Mouse (Mus musculus) liver, postnatal 0 days (tissue): ENCODE results near the gene Grsf1. TPM values are rescaled to one million over a fixed set of nuclear protein-coding genes. Genes with fewer than 3 reads are reported as not detected.

Source experiments
- ATAC-seq: fragments of 200-750 bp; cut with Nextera tagmentation; 2 replicates; pipeline ENCODE4 v1.8.0; 2017; ENCODE audit warnings: mild to moderate bottlenecking, moderate library complexity
- DNase-seq: peaks from one replicate; pipeline ENCODE4 v3.0.0-alpha.2; 2016
- H3K27ac ChIP-seq: fragments of 300-500 bp; sonication (generic); 2 replicates; pipeline ENCODE4 v1.5.1; 2014; ENCODE audit warnings: antibody characterized with exemption, moderate library complexity, mild to moderate bottlenecking, low read depth
- H3K27me3 ChIP-seq: fragments of 300-500 bp; sonication (generic); 2 replicates; pipeline ENCODE4 v1.6.1; 2014; ENCODE audit warnings: low read length, control low read depth, mixed read lengths; ENCODE audit not compliant: insufficient read depth
- H3K36me3 ChIP-seq: fragments of 300-500 bp; sonication (generic); replicated peaks from 2 replicates; pipeline ENCODE4 v1.6.1; 2014; ENCODE audit warnings: mild to moderate bottlenecking, control low read depth, low read length, moderate library complexity, mixed read lengths; ENCODE audit not compliant: insufficient read depth
- H3K4me1 ChIP-seq: fragments of 300-500 bp; sonication (generic); 2 replicates; pipeline ENCODE4 v1.6.1; 2014; ENCODE audit warnings: antibody characterized with exemption, mild to moderate bottlenecking, control low read depth; ENCODE audit not compliant: insufficient read depth
- H3K4me2 ChIP-seq: fragments of 300-500 bp; sonication (generic); 2 replicates; pipeline ENCODE4 v1.6.1; 2014; ENCODE audit warnings: low read depth, mild to moderate bottlenecking, low read length, moderate library complexity, mixed read lengths
- H3K4me3 ChIP-seq: fragments of 300-500 bp; sonication (generic); 2 replicates; pipeline ENCODE4 v1.5.1; 2014; ENCODE audit warnings: low read depth, low read length
- H3K9ac ChIP-seq: fragments of 300-500 bp; sonication (generic); replicated peaks from 2 replicates; pipeline ENCODE4 v1.6.1; 2014; ENCODE audit warnings: mild to moderate bottlenecking, moderate library complexity
- H3K9me3 ChIP-seq: fragments of 300-500 bp; sonication (generic); 2 replicates; pipeline ENCODE4 v1.6.1; 2016; ENCODE audit warnings: mild to moderate bottlenecking, control low read depth, low read length, mixed read lengths
- CTCF ChIP-seq: sonication (generic); IDR thresholded peaks from 2 replicates; pipeline ENCODE4 v1.5.1; 2016; ENCODE audit warnings: antibody characterized with exemption, low read depth
- EP300 ChIP-seq: IDR thresholded peaks from 2 replicates; pipeline ENCODE4 v1.6.1; 2016; ENCODE audit warnings: antibody characterized with exemption, low read depth, mild to moderate bottlenecking
- WGBS: fragments of 180-500 bp; shearing (Covaris S2); extraction: QIAGEN DNeasy Blood & Tissue Kit; methylation state at CpG from one replicate; pipeline ENCODE4 v1.1.7; 2014; ENCODE audit not compliant: insufficient replicate concordance; 5-methylcytosine and 5-hydroxymethylcytosine counted together
- polyA plus RNA-seq: library from polyadenylated mRNA; unstranded; fragments of >200 nt; fragmentation: Nextera tagmentation; extraction: Ambion mirVana; gene quantifications from 2 replicates; pipeline ENCODE4 v1.2.1, GENCODE M21; 2015

Gene Grsf1
- polyA plus RNA-seq, 1 experiment from 2014 or later, result 35.9 TPM

- H3K4me3 ChIP-seq, result no peak overlapping the region
- DNase-seq (no peak), ATAC-seq (no peak)
- H3K9me3 ChIP-seq, result no peaks in the 10 kb centered on the region
- no peak overlapping the region for H3K4me2 ChIP-seq
- H3K4me1 ChIP-seq, result 0 out of 2 replicates have a peak, but pooled peaks cover 2% of the 10 kb centered on the region
- no peak overlapping the region for H3K9ac ChIP-seq
- H3K27ac ChIP-seq, result peak overlapping the region; percentile 30; the same call in 1 of the 2 replicates
- WGBS, result 85% methylated on average over 8 of the region's 8 CpGs
- TF ChIP-seq CTCF, result no peak
- no peak for TF ChIP-seq EP300
- peaks cover 6% of the 10 kb centered on the region; the same call in 1 of the 2 replicates for H3K36me3 ChIP-seq
- H3K27me3 ChIP-seq, result no peaks in the 10 kb centered on the region
Observed at GRCm38 (mm10) chr5:88629987-88630386, 46.0 kb downstream of the Grsf1 start.

- WGBS, result 87% methylated on average over 11 of the region's 11 CpGs
- no peak for ATAC-seq
- DNase-seq, result no peak
- H3K9me3 ChIP-seq, result no peaks in the 10 kb centered on the region
- no peak overlapping the region for H3K27ac ChIP-seq
- peaks cover 6% of the 10 kb centered on the region; the same call in 1 of the 2 replicates for H3K36me3 ChIP-seq
- no peaks in the 10 kb centered on the region for H3K27me3 ChIP-seq
- no peak overlapping the region for H3K4me3 ChIP-seq
- H3K9ac ChIP-seq, result no peak overlapping the region
- TF ChIP-seq EP300 (no peak), CTCF (no peak)
- H3K4me2 ChIP-seq, result no peak overlapping the region
- 0 out of 2 replicates have a peak, but pooled peaks cover 2% of the 10 kb centered on the region for H3K4me1 ChIP-seq
Observed at GRCm38 (mm10) chr5:88629125-88629524, 46.8 kb downstream of the Grsf1 start.

- Histone ChIP-seq H3K9me3 (no peaks in the 10 kb centered on the region), H3K36me3 (peaks cover 4% of the 10 kb centered on the region; the same call in 1 of the 2 replicates), H3K27ac (peak overlapping the region; percentile 69; the same call in 1 of the 2 replicates), H3K27me3 (no peaks in the 10 kb centered on the region), H3K4me3 (no peak overlapping the region), H3K4me2 (peak overlapping the region; percentile 16; the same call in 1 of the 2 replicates), H3K9ac (no peak overlapping the region), H3K4me1 (0 out of 2 replicates have a peak, but pooled peaks cover 2% of the 10 kb centered on the region)
- ATAC-seq (peak; percentile 97), DNase-seq (peak; percentile 49)
- TF ChIP-seq EP300 (peak; percentile 89), CTCF (no peak)
- 54% methylated on average over 4 of the region's 4 CpGs for WGBS
Observed at GRCm38 (mm10) chr5:88627545-88627944, 48.4 kb downstream of the Grsf1 start.

- Histone ChIP-seq H3K27me3 (no peaks in the 10 kb centered on the region), H3K9me3 (no peaks in the 10 kb centered on the region), H3K9ac (no peak overlapping the region), H3K4me3 (no peak overlapping the region), H3K36me3 (peaks cover 29% of the 10 kb centered on the region), H3K4me1 (no peaks in the 10 kb centered on the region), H3K4me2 (no peak overlapping the region), H3K27ac (no peak overlapping the region)
- WGBS, result 76% methylated on average over 4 of the region's 4 CpGs
- no peak for DNase-seq
- no peak for ATAC-seq
- TF ChIP-seq EP300 (no peak), CTCF (no peak)
Observed at GRCm38 (mm10) chr5:88616988-88617387, 59.0 kb downstream of the Grsf1 start.

GRCm38 (mm10) chr5:88614129-88614528 lies 61.8 kb downstream of the Grsf1 start:
- H3K27ac ChIP-seq, result no peak overlapping the region
- no peaks in the 10 kb centered on the region for H3K27me3 ChIP-seq
- H3K9me3 ChIP-seq, result no peaks in the 10 kb centered on the region
- H3K4me3 ChIP-seq, result no peak overlapping the region
- ATAC-seq (no peak), DNase-seq (no peak)
- WGBS, result 64% methylated on average over 1 of the region's 1 CpGs
- no peaks in the 10 kb centered on the region for H3K4me1 ChIP-seq
- TF ChIP-seq CTCF (no peak), EP300 (no peak)
- no peak overlapping the region for H3K9ac ChIP-seq
- peaks cover 21% of the 10 kb centered on the region for H3K36me3 ChIP-seq
- H3K4me2 ChIP-seq, result no peak overlapping the region

Other genes starting within 250 kb of the Grsf1 start
- gene Ambn, start 220.2 kb downstream of the Grsf1 start, polyA plus RNA-seq, result not detected in 2 replicates
- gene Enam, start 188.2 kb downstream of the Grsf1 start, polyA plus RNA-seq, result not detected in 2 replicates
- 0.09 TPM in 2 replicates for gene Jchain, start 148.3 kb downstream of the Grsf1 start, polyA plus RNA-seq
- gene Utp3, start 121.7 kb downstream of the Grsf1 start, polyA plus RNA-seq, result 27.2 and 27.6 TPM in 2 replicates
- gene Rufy3, start 111.1 kb downstream of the Grsf1 start, polyA plus RNA-seq, result 6.8 and 7.0 TPM in 2 replicates
- 5.3 and 6.2 TPM in 2 replicates for gene Mob1b, start 44.7 kb upstream of the Grsf1 start, polyA plus RNA-seq
- 44.7 and 46.8 TPM in 2 replicates for gene Dck, start 88.8 kb upstream of the Grsf1 start, polyA plus RNA-seq
- gene Slc4a4, start 210.6 kb upstream of the Grsf1 start, polyA plus RNA-seq, result 3.3 and 4.1 TPM in 2 replicates